ENCODE assay signal across 9 mouse cellular contexts in the genomic region with DNA sequence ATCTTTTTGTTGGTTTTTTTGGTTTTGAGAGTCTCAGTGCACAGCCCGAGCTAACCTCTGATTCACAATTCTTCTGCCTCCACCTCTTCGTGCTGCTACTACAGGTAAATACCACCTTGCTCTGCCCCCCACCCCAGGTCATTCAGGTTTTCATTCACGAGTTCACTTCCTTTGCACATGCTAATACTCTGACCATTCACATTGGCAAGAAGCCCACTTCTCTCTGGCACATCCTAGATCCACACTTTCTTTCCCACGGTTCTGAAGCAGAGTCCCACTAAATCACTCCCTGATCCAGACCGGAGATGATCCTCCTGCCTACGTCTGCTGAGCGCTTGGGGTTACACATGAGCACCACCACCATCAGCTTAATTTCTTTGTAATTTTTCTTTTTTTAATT. TPM values are rescaled to one million over a fixed set of nuclear protein-coding genes. Genes with fewer than 3 reads are reported as not detected.
DNase-seq lines count a peak whose midpoint lies in the region; ATAC-seq and TF ChIP-seq lines count a peak whose summit lies in the region.
"Had no signal": no experiment of that assay in that cellular context is flagged by ENCODE, and none has a peak within 500 bp of the region (broad histone marks: within the 10 kb centered on the region; RNA-seq: fewer than 3 reads in every experiment).

No protein-coding gene starts in this region.

- H3K9me3 ChIP-seq in megakaryocyte, embryonic 14.5 days, result no peaks in the 10 kb centered on the region
- no peaks in the 10 kb centered on the region for H3K9me3 ChIP-seq in limb, embryonic 12.5 days
- no peaks in the 10 kb centered on the region for H3K9me3 ChIP-seq in stomach, embryonic 16.5 days (replicated peaks; ENCODE audit: control insufficient read depth, low read length)

- WGBS in cerebellum, adult 2 months, result 57% methylated on average over 7 of the region's 7 CpGs
- 88% methylated on average over 7 of the region's 7 CpGs for WGBS in limb, embryonic 12.5 days
- WGBS in stomach, embryonic 16.5 days, result 76% methylated on average over 7 of the region's 7 CpGs

- peak overlapping the region; percentile 96 for H3K4me3 ChIP-seq in cerebellum, adult 2 months (replicated peaks; ENCODE audit: insufficient read depth, low read depth, low read length)
- peak overlapping the region; percentile 95 for H3K4me3 ChIP-seq in megakaryocyte, embryonic 14.5 days (replicated peaks)
- peak overlapping the region; percentile 70 for H3K4me3 ChIP-seq in limb, embryonic 12.5 days (replicated peaks)
- H3K4me3 ChIP-seq in stomach, embryonic 16.5 days (replicated peaks; ENCODE audit: low read length), result peak overlapping the region; percentile 79

- DNase-seq in cerebellum, adult 2 months, result peak in 1 of 2 experiments; percentile 19
- DNase-seq in cerebellum, adult 11 months, result no peak
- DNase-seq in frontal cortex, adult 2 months (ENCODE audit: extremely low spot score in 1 of 2, low spot score in 1 of 2), result no peak
- no peak for DNase-seq in right cerebral cortex, adult 2 months (ENCODE audit: low spot score in 2 of 2)
- DNase-seq: kidney, adult 11 months had no signal

- TF ChIP-seq CTCF in cerebellum, adult 2 months (IDR thresholded peaks at IDR 0.05; ENCODE audit: borderline replicate concordance, insufficient read depth, low read depth, low read length), result no peak

- no peaks in the 10 kb centered on the region for H3K27me3 ChIP-seq in cerebellum, adult 2 months (ENCODE audit: control insufficient read depth, insufficient read depth, low read length)
- peaks cover 10% of the 10 kb centered on the region for H3K27me3 ChIP-seq in megakaryocyte, embryonic 14.5 days (replicated peaks)
- peaks cover 5% of the 10 kb centered on the region for H3K27me3 ChIP-seq in limb, embryonic 12.5 days
- no peaks in the 10 kb centered on the region for H3K27me3 ChIP-seq in stomach, embryonic 16.5 days (ENCODE audit: control insufficient read depth, insufficient read depth, low read length)

- peak overlapping the region; percentile 76 for H3K4me2 ChIP-seq in limb, embryonic 12.5 days
- peak overlapping the region; percentile 98 for H3K4me2 ChIP-seq in stomach, embryonic 16.5 days (ENCODE audit: low read depth, low read length)

- H3K4me1 ChIP-seq in cerebellum, adult 2 months (ENCODE audit: control insufficient read depth, insufficient read depth, low read length), result peaks cover 13% of the 10 kb centered on the region
- H3K4me1 ChIP-seq in megakaryocyte, embryonic 14.5 days, result peaks cover 41% of the 10 kb centered on the region
- peaks cover 20% of the 10 kb centered on the region for H3K4me1 ChIP-seq in limb, embryonic 12.5 days (replicated peaks)
- H3K4me1 ChIP-seq in stomach, embryonic 16.5 days (ENCODE audit: control insufficient read depth, insufficient read depth, low read length), result peaks cover 15% of the 10 kb centered on the region

- ATAC-seq in megakaryocyte, adult 5-6 weeks (ENCODE audit: poor library complexity, severe bottlenecking), result no peak
- ATAC-seq in limb, embryonic 12.5 days (ENCODE audit: insufficient number of reproducible peaks, insufficient read depth, low FRiP score, low TSS enrichment, low read depth), result no peak
- no peak for ATAC-seq in stomach, embryonic 16.5 days (ENCODE audit: insufficient read depth, low FRiP score)

- H3K27ac ChIP-seq in cerebellum, adult 2 months (ENCODE audit: insufficient read depth, low read length), result no peak overlapping the region
- no peak overlapping the region for H3K27ac ChIP-seq in limb, embryonic 12.5 days
- H3K27ac ChIP-seq in stomach, embryonic 16.5 days (ENCODE audit: low read length), result no peak overlapping the region

- peak overlapping the region; percentile 86 for H3K9ac ChIP-seq in limb, embryonic 12.5 days (replicated peaks)
- H3K9ac ChIP-seq in stomach, embryonic 16.5 days (ENCODE audit: low read length), result peak overlapping the region; percentile 91; the same call in 1 of the 2 replicates

- TF ChIP-seq POLR2A in cerebellum, adult 2 months (IDR thresholded peaks at IDR 0.05; ENCODE audit: borderline replicate concordance, insufficient read depth, low read length), result no peak

- H3K36me3 ChIP-seq in megakaryocyte, embryonic 14.5 days (replicated peaks; ENCODE audit: low read length), result peaks cover 48% of the 10 kb centered on the region
- H3K36me3 ChIP-seq in limb, embryonic 12.5 days, result peaks cover 52% of the 10 kb centered on the region
- peaks cover 10% of the 10 kb centered on the region; the same call in 1 of the 2 replicates for H3K36me3 ChIP-seq in stomach, embryonic 16.5 days (ENCODE audit: control insufficient read depth, insufficient read depth, low read length)

RNA-seq across cellular contexts. Expression of a gene that starts 1.2 kb away (rescaled TPM):
- 302 and 309 TPM in 2 replicates for polyA plus RNA-seq in cerebellum, adult 2 months (2012; rRNA removed)
- polyA plus RNA-seq in megakaryocyte, embryonic 14.5 days (2012; ENCODE audit: insufficient read depth, low replicate concordance), result 156 and 185 TPM in 2 replicates
- 42.4 and 47.4 TPM in 2 replicates for total RNA-seq in megakaryocyte, adult 5-6 weeks (2015)
- total RNA-seq in megakaryocyte, adult 5-6 weeks (2017), result 23.1 and 27.4 TPM in 2 replicates
- polyA plus RNA-seq in limb, embryonic 12.5 days (2016; fragmentation: Nextera tagmentation; extraction: Ambion mirVana), result 93.6 and 111 TPM in 2 replicates
- 69.9 and 80.7 TPM in 2 replicates for polyA plus RNA-seq in stomach, embryonic 16.5 days (2015; fragmentation: Nextera tagmentation; extraction: Ambion mirVana)
- 252 and 282 TPM in 2 replicates for polyA plus RNA-seq in frontal cortex, adult 2 months (2012; rRNA removed)

RNA-seq across cellular contexts. Expression of a gene that starts 1.3 kb away (rescaled TPM):
- 32.6 and 34.0 TPM in 2 replicates for polyA plus RNA-seq in cerebellum, adult 2 months (2012; rRNA removed)
- 2.1 and 9.0 TPM in 2 replicates for polyA plus RNA-seq in megakaryocyte, embryonic 14.5 days (2012; ENCODE audit: insufficient read depth, low replicate concordance)
- 1.7 and 2.0 TPM in 2 replicates for total RNA-seq in megakaryocyte, adult 5-6 weeks (2015)
- 0.12 TPM in 1 of 2 replicates, not detected in the other for total RNA-seq in megakaryocyte, adult 5-6 weeks (2017)
- polyA plus RNA-seq in limb, embryonic 12.5 days (2016; fragmentation: Nextera tagmentation; extraction: Ambion mirVana), result 19.0 and 27.5 TPM in 2 replicates
- 7.0 and 8.2 TPM in 2 replicates for polyA plus RNA-seq in stomach, embryonic 16.5 days (2015; fragmentation: Nextera tagmentation; extraction: Ambion mirVana)
- 27.3 and 33.6 TPM in 2 replicates for polyA plus RNA-seq in frontal cortex, adult 2 months (2012; rRNA removed)

RNA-seq across cellular contexts. Expression of a gene that starts 27.3 kb away (rescaled TPM):
- polyA plus RNA-seq in cerebellum, adult 2 months (2012; rRNA removed), result 273 and 294 TPM in 2 replicates
- 191 and 466 TPM in 2 replicates for polyA plus RNA-seq in megakaryocyte, embryonic 14.5 days (2012; ENCODE audit: insufficient read depth, low replicate concordance)
- 18.2 and 20.3 TPM in 2 replicates for total RNA-seq in megakaryocyte, adult 5-6 weeks (2015)
- total RNA-seq in megakaryocyte, adult 5-6 weeks (2017), result 12.5 and 14.0 TPM in 2 replicates
- 72.9 and 76.5 TPM in 2 replicates for polyA plus RNA-seq in limb, embryonic 12.5 days (2016; fragmentation: Nextera tagmentation; extraction: Ambion mirVana)
- polyA plus RNA-seq in stomach, embryonic 16.5 days (2015; fragmentation: Nextera tagmentation; extraction: Ambion mirVana), result 88.0 and 102 TPM in 2 replicates
- polyA plus RNA-seq in frontal cortex, adult 2 months (2012; rRNA removed), result 169 and 184 TPM in 2 replicates

RNA-seq across cellular contexts. Expression of a gene that starts 29.4 kb away (rescaled TPM):
- polyA plus RNA-seq in cerebellum, adult 2 months (2012; rRNA removed), result 0.14 and 0.18 TPM in 2 replicates
- polyA plus RNA-seq in megakaryocyte, embryonic 14.5 days (2012; ENCODE audit: insufficient read depth, low replicate concordance), result 0.09 TPM in 1 of 2 replicates, not detected in the other
- total RNA-seq in megakaryocyte, adult 5-6 weeks (2015), result not detected in 2 replicates
- total RNA-seq in megakaryocyte, adult 5-6 weeks (2017), result not detected in 2 replicates
- 0.09 and 0.13 TPM in 2 replicates for polyA plus RNA-seq in limb, embryonic 12.5 days (2016; fragmentation: Nextera tagmentation; extraction: Ambion mirVana)
- polyA plus RNA-seq in stomach, embryonic 16.5 days (2015; fragmentation: Nextera tagmentation; extraction: Ambion mirVana), result 0.41 and 1.8 TPM in 2 replicates
- polyA plus RNA-seq in frontal cortex, adult 2 months (2012; rRNA removed), result 0.11 and 0.12 TPM in 2 replicates

RNA-seq across cellular contexts. Expression of a gene that starts 29.9 kb away (rescaled TPM):
- 9.3 and 10.2 TPM in 2 replicates for polyA plus RNA-seq in cerebellum, adult 2 months (2012; rRNA removed)
- polyA plus RNA-seq in megakaryocyte, embryonic 14.5 days (2012; ENCODE audit: insufficient read depth, low replicate concordance), result not detected in 2 replicates
- not detected in 2 replicates for total RNA-seq in megakaryocyte, adult 5-6 weeks (2015)
- not detected in 2 replicates for total RNA-seq in megakaryocyte, adult 5-6 weeks (2017)
- polyA plus RNA-seq in limb, embryonic 12.5 days (2016; fragmentation: Nextera tagmentation; extraction: Ambion mirVana), result 0.56 TPM in 1 of 2 replicates, not detected in the other
- polyA plus RNA-seq in stomach, embryonic 16.5 days (2015; fragmentation: Nextera tagmentation; extraction: Ambion mirVana), result 0.72 and 0.87 TPM in 2 replicates
- 12.2 and 14.4 TPM in 2 replicates for polyA plus RNA-seq in frontal cortex, adult 2 months (2012; rRNA removed)
